Mouse (Mus musculus): ENCODE measurements around the gene Hbs1l.

DNA sequence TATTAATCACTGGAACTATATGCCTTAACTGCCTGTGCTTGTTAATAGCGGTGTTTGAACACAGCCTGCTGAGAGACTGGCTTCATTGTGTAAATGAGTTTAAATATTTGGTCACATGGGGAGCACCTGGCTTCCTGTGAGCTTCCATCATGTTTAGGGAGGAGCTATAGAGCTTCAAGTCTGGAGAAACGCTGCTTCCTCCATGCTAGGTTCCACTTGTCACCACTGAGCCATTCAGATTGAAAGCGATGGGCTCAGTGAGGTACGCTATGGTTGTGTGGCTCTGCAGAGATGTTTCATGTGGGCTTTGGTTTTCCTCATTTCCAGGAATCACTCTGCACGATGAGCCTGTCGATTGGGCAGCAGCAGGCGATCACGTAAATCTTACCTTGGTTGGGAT is 62.2 kb downstream of the Hbs1l start:
- TF ChIP-seq POLR2A (IDR thresholded peaks at IDR 0.05; ENCODE audit: low read depth, low read length) (no peak), CTCF (conservative IDR thresholded peaks at IDR 0.05; ENCODE audit: insufficient read depth, insufficient read length, low read depth, low read length) (no peak)

Measured in kidney, adult 2 months (tissue).